Mouse (Mus musculus) liver, embryonic 14.5 days (tissue): ENCODE data around the gene Hdac1. TPM values are rescaled to one million over a fixed set of nuclear protein-coding genes. Genes with fewer than 3 reads are reported as not detected.

Source experiments
- ATAC-seq: fragments of 200-750 bp; cut with Nextera tagmentation; 2 replicates; pipeline ENCODE4 v1.8.0; 2017; ENCODE audit warnings: moderate number of reproducible peaks, mild to moderate bottlenecking, moderate library complexity; ENCODE audit not compliant: insufficient read depth
- DNase-seq, 3 experiments: peaks; one replicate each; pipeline ENCODE4 v3.0.0-alpha.2; 2012 to 2013; ENCODE audit warnings: low read depth in 3 of 3, low spot score in 3 of 3
- H3K27ac ChIP-seq: fragments of 300-500 bp; sonication (generic); 2 replicates; pipeline ENCODE4 v1.5.1; 2014; ENCODE audit warnings: moderate library complexity, mild to moderate bottlenecking, control low read depth, inconsistent platforms
- H3K27me3 ChIP-seq: fragments of 300-500 bp; sonication (generic); 2 replicates; pipeline ENCODE4 v1.6.1; 2014; ENCODE audit warnings: mild to moderate bottlenecking, low read length, moderate library complexity; ENCODE audit not compliant: control insufficient read depth, insufficient read depth
- H3K36me3 ChIP-seq: fragments of 300-500 bp; sonication (generic); replicated peaks from 2 replicates; pipeline ENCODE4 v1.6.1; 2014; ENCODE audit warnings: low read depth; ENCODE audit not compliant: control insufficient read depth, insufficient read depth
- H3K4me1 ChIP-seq, 2 experiments: fragments of 200-500 bp in 1 of 2; fragments of 300-500 bp in 1 of 2; sonication (generic) in 1 of 2; replicated peaks; 2 replicates each; pipeline ENCODE4 v1.6.1; 2012 to 2014; ENCODE audit warnings: antibody characterized with exemption in 1 of 2, inconsistent platforms in 1 of 2, low read length in 1 of 2; ENCODE audit not compliant: control insufficient read depth in 2 of 2, insufficient read depth in 2 of 2
- H3K4me2 ChIP-seq: fragments of 300-500 bp; sonication (generic); 2 replicates; pipeline ENCODE4 v1.6.1; 2014; ENCODE audit warnings: low read depth, mild to moderate bottlenecking, control low read depth, moderate library complexity
- H3K4me3 ChIP-seq, 2 experiments: fragments of 200-500 bp in 1 of 2; fragments of 300-500 bp in 1 of 2; sonication (generic) in 1 of 2; 2 replicates each; pipeline ENCODE4 v1.5.1; 2012 to 2014; ENCODE audit warnings: low read depth in 2 of 2, low read length in 2 of 2, mild to moderate bottlenecking in 2 of 2, control low read depth in 1 of 2, inconsistent platforms in 1 of 2, moderate library complexity in 1 of 2; ENCODE audit not compliant: insufficient read depth in 1 of 2
- H3K9ac ChIP-seq: fragments of 300-500 bp; sonication (generic); replicated peaks from 2 replicates; pipeline ENCODE4 v1.6.1; 2014; ENCODE audit warnings: mild to moderate bottlenecking, control low read depth, moderate library complexity
- H3K9me3 ChIP-seq: fragments of 300-500 bp; sonication (generic); 2 replicates; pipeline ENCODE4 v1.6.1; 2016; ENCODE audit warnings: low read length, mixed read lengths; ENCODE audit not compliant: control insufficient read depth
- CTCF ChIP-seq: IDR thresholded peaks from 2 replicates; pipeline ENCODE4 v1.5.1; 2016; ENCODE audit warnings: antibody characterized with exemption, low read depth, control low read depth
- EP300 ChIP-seq: IDR thresholded peaks from 2 replicates; pipeline ENCODE4 v1.6.1; 2016; ENCODE audit warnings: antibody characterized with exemption, low read depth
- WGBS: fragments of 180-500 bp; shearing (Covaris S2); extraction: QIAGEN DNeasy Blood & Tissue Kit; methylation state at CpG from one replicate; pipeline ENCODE4 v1.1.7; 2014; ENCODE audit not compliant: insufficient replicate concordance; 5-methylcytosine and 5-hydroxymethylcytosine counted together
- polyA plus RNA-seq, 2 experiments: library from polyadenylated mRNA; depleted of rRNA in 1 of 2; stranded (reverse) in 1 of 2; unstranded in 1 of 2; fragments of >200 nt; fragmentation: Nextera tagmentation in 1 of 2; extraction: Ambion mirVana in 1 of 2; gene quantifications; 2 replicates each; pipeline versions ENCODE4 v1.2.1 to v1.2.3; 2012 to 2014

Hdac1 gene
- polyA plus RNA-seq, 2 experiments: 76.5 to 107 TPM

DNA sequence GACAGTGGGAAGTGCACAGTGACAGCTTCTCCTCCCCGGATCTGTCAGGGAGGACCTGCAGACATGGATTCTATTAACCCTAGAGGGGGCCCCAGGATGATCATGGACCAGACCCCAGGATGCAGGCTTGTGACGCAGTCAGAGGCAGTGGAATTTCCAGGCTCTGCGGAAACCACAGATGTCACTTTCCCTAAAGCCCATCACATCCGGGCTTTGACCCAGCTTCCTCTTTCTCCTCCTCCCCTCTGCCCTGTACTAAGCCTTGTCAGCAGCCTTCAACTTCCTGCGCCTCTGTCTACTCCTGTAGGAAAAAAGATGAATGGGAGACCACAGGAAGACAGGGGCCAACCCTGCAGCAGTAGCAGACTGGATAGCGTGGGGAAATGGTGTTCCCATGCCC, 45.9 kb downstream of the Hdac1 start:
- no peak overlapping the region for H3K27ac ChIP-seq

DNA sequence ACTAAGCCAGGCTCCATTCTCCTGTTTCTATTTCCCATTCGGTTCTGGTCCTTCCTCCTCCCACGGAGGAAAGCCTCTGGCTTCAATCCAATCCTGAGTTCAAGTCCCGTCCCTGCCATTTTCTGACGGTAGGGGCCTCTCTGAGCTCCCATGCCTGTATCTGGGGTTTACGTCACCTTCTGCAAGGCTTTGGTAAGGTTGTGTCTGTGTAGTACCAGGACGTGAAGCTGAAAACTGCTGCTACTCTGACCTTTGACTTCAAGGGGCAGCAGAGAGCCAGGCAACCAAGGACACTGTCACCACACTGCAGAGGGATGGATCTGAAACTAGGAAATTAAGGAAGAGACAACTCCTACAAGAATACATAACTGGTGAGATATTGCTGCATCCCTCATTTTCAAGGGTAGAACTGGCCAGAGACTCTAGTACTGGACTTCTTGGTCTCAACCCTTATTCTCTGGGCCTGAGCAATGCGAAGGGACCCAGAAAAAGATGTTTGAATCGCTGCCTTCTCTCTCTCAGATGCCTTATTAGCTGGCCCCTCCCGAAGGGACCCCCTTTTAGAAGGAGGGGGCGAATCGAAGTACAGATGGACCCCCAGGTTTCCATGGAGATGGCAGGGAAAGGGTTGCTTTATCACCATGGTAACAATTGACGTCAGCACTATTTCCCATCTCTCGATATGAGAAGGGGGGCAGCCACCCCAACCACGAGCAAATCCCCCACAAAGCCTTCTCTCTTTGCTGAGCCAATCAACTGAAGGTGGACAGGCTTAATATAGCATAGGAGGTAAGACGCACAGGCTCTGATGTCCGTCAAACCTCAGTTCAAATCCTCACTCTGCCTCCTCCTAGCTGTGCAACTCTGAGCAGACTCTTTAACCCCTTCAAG, 46.6 kb downstream of the Hdac1 start:
- H3K9ac ChIP-seq: no peak overlapping the region
- peaks cover 0 to 16% of the 10 kb centered on the region in 2 experiments; a peak in 2 of 4 replicates for H3K4me1 ChIP-seq
- ATAC-seq (no peak), DNase-seq (peak in 1 of 3 experiments; percentile 37)
- TF ChIP-seq CTCF (peak; percentile 55), EP300 (no peak)
- H3K4me2 ChIP-seq: no peak overlapping the region
- H3K4me3 ChIP-seq: no peak overlapping the region
- no peaks in the 10 kb centered on the region for H3K9me3 ChIP-seq
- 16% methylated on average over 16 of the region's 16 CpGs for WGBS
- H3K36me3 ChIP-seq: no peaks in the 10 kb centered on the region
- peaks cover 18% of the 10 kb centered on the region for H3K27me3 ChIP-seq
- H3K27ac ChIP-seq: no peak overlapping the region

More for the DNA sequence above, 45.9 kb downstream of the Hdac1 start:
- WGBS: 8% methylated on average over 6 of the region's 6 CpGs
- H3K4me1 ChIP-seq: peaks cover 0 to 16% of the 10 kb centered on the region in 2 experiments; a peak in 3 of 4 replicates
- peak; percentile 21; the same call in 1 of the 2 replicates for ATAC-seq
- no peak overlapping the region for H3K9ac ChIP-seq
- DNase-seq: peak in 1 of 3 experiments; percentile 32
- H3K9me3 ChIP-seq: no peaks in the 10 kb centered on the region
- H3K4me2 ChIP-seq: no peak overlapping the region
- H3K4me3 ChIP-seq: no peak overlapping the region
- H3K27me3 ChIP-seq: peaks cover 11% of the 10 kb centered on the region
- TF ChIP-seq CTCF (no peak), EP300 (no peak)
- H3K36me3 ChIP-seq: no peaks in the 10 kb centered on the region

DNA sequence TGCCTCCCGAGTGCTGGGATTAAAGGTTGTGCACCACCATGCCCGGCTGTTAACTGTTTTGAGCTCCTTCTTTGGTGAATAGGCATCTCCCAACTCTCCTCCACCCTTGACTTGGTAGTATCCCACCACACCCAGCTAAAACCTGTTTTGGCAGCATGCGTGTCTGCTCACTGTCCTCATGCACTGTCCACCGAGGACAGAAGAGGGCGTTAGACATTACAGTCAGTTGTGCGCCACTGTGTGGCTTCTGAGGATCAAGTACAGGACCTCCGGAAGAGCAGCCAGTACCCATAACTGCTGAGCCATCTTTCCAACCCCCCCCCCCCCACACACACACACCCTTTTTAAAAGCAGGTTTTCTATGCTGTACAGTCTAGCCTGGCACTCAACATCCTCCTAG, 47.8 kb downstream of the Hdac1 start:
- H3K4me3 ChIP-seq: no peak overlapping the region
- H3K27ac ChIP-seq: no peak overlapping the region
- peaks cover 24% of the 10 kb centered on the region for H3K27me3 ChIP-seq
- no peak for ATAC-seq
- no peak overlapping the region for H3K4me2 ChIP-seq
- H3K36me3 ChIP-seq: no peaks in the 10 kb centered on the region; the same call in 1 of the 2 replicates
- peaks cover 0 to 11% of the 10 kb centered on the region in 2 experiments; a peak in 2 of 4 replicates for H3K4me1 ChIP-seq
- peak; percentile 46 for TF ChIP-seq CTCF
- TF ChIP-seq EP300: no peak
- no peak for DNase-seq
- WGBS: 56% methylated on average over 7 of the region's 7 CpGs
- H3K9ac ChIP-seq: no peak overlapping the region
- H3K9me3 ChIP-seq: no peaks in the 10 kb centered on the region

DNA sequence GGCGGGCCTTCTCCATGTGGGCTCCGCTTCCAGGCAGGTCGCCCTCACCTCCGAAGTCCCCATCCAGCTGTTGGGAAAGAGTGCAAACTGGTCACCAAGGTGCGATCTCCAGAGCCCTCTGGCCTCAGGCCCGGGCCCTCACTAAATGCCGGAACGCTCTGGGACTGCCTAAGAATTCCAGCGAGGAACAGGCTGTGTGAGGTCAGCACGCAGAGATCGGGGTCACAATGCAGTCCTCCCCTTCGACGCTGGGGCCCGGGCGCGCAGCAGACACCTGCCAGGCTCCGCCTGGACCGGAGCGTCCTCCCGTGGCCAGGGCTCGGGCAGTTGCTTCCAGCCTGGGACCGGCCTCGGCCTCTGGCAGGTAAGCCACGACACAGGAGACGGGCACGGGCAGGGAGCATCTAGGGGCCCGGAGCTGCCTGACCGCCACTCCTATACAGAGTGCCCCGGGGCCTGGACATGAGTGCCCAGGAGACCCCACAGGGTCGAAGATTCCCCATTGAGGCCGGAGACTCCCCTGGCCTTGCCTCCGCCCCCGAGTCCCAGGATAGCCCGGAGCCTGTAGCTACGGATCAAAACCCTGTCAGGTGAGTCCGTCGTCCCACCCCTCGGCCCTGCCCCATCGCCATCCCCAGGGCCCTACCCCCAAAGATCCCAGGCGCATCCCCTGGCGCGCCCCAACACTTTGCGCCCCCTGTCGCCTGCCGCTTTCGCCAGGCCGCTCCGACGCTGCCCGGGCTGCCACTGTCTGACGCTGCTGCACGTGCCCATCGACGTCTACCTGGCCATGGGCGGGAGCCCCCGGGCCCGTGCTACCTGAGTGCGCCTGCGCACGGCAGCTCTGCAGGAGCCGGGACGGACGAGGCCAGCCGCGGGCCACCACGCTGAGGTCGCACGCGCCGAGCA, 51.3 kb downstream of the Hdac1 start, which contains the start of the genes Tssk3 and Fam229a:
Tssk3 (minus strand) TSS at position 51 of the 909 bp plus-strand sequence.
Fam229a (plus strand) TSS at position 219 of the 909 bp plus-strand sequence.
- H3K4me1 ChIP-seq: peaks cover 0 to 4% of the 10 kb centered on the region in 2 experiments; a peak in 2 of 4 replicates
- TF ChIP-seq EP300: no peak
- TF ChIP-seq CTCF: 0 out of 2 replicates have a peak, but pooled peaks have one; percentile 28
- DNase-seq (no peak), ATAC-seq (no peak)
- no peak within 1 kb of the TSS for H3K9ac ChIP-seq
- H3K4me2 ChIP-seq: peak within 1 kb of the TSS; percentile 30
- H3K27me3 ChIP-seq: peaks cover 24% of the 10 kb centered on the region
- H3K27ac ChIP-seq: no peak within 1 kb of the TSS
- WGBS: 12% methylated on average over 70 of the region's 70 CpGs
- 0 out of 4 replicates have a peak within 1 kb of the TSS, but pooled peaks of 1 of the 2 experiments have one; percentile 8 for H3K4me3 ChIP-seq
- H3K9me3 ChIP-seq: no peaks in the 10 kb centered on the region
- peaks cover 26% of the 10 kb centered on the region for H3K36me3 ChIP-seq
